Mouse (Mus musculus): Measurements from ENCODE around the gene Jph4. TPM values are rescaled to one million over a fixed set of nuclear protein-coding genes. Genes with fewer than 3 reads are reported as not detected.

Gene Jph4
- total and polyA plus RNA-seq, 2 experiments = not detected

DNA sequence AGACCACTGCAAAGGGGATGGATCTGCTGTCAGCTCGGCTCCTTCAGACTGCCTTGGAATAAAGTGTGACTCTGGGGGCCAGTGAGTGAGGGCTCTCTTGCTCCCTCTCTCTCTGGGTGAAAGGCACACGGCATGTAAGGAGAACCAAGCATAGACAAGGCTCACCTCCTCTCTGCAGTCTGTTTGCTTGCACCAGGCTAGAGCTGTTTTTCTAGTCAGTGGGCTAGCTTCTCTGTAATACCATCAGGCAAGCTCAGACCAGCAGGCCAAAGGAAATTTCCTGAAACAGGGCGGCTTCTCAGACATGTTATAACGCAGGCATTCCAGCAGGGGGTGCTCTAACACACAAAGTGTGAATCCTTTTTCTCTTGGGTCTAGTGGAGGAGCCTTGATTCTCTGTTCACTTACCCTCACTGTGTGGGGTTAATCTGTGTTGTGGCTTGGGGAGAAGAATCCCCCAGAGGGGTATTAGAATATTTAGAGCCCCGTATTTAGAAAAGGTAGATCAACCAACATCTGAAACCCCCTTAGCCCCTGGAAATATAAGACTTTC, 31.7 kb upstream of the Jph4 start:
- Histone ChIP-seq H3K27ac (replicated peaks; ENCODE audit: insufficient read depth, low read depth, low read length) (no peak overlapping the region), H3K36me3 (ENCODE audit: control insufficient read depth, insufficient read depth, low read length) (no peaks in the 10 kb centered on the region), H3K4me3 (ENCODE audit: insufficient read depth, low read depth, low read length) (no peak overlapping the region), H3K27me3 (ENCODE audit: control insufficient read depth, insufficient read depth, low read length) (no peaks in the 10 kb centered on the region), H3K9ac (ENCODE audit: low read depth, low read length) (peak overlapping the region; percentile 9; the same call in 1 of the 2 replicates), H3K79me2 (ENCODE audit: control insufficient read depth, insufficient read depth, low read length) (no peaks in the 10 kb centered on the region), H3K4me1 (ENCODE audit: control insufficient read depth, insufficient read depth, low read length) (peaks cover 8% of the 10 kb centered on the region; the same call in 1 of the 2 replicates)
- peak; percentile 65 for DNase-seq (ENCODE audit: extremely low read depth, low read depth, low spot score)
- TF ChIP-seq CTCF (IDR thresholded peaks at IDR 0.05; ENCODE audit: low read depth, low read length) = peak; percentile 54
- TF ChIP-seq POLR2A (IDR thresholded peaks at IDR 0.05; ENCODE audit: extremely low read depth, insufficient read depth, low read length) = no peak
- WGBS = 50% methylated on average over 5 of the region's 5 CpGs

DNA sequence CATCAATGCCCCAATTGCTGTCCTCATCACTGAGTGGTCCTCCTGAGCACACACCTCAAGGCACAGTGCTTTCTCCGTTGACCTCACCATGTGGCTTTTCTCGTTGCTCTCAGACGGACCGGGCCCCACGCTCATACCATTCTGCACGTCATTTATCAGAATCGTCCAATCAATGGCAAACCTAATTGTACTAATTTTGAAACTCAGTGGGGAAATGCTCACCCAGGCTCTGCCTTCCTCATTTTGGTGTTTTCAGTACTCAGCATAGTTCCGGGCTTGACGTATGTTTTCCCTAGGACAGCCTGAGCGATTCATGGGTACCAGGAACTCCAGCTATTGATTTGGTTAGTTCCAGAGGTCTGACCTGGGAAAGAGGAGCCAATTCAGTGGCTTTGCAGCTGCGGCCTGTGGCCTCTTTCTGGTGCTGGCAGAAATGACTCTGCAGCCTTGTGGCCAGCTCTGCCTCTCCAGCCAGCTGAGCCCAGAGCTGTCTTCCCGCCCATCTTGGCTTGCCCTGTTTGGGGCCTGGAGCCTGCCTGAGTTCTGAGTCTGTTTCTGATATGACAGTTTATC, 30.2 kb upstream of the Jph4 start:
- Histone ChIP-seq H3K4me3 (ENCODE audit: insufficient read depth, low read depth, low read length) (no peak overlapping the region), H3K27ac (replicated peaks; ENCODE audit: insufficient read depth, low read depth, low read length) (peak overlapping the region; percentile 58), H3K27me3 (ENCODE audit: control insufficient read depth, insufficient read depth, low read length) (no peaks in the 10 kb centered on the region), H3K9ac (ENCODE audit: low read depth, low read length) (no peak overlapping the region), H3K4me1 (ENCODE audit: control insufficient read depth, insufficient read depth, low read length) (peaks cover 8% of the 10 kb centered on the region; the same call in 1 of the 2 replicates), H3K36me3 (ENCODE audit: control insufficient read depth, insufficient read depth, low read length) (no peaks in the 10 kb centered on the region), H3K79me2 (ENCODE audit: control insufficient read depth, insufficient read depth, low read length) (no peaks in the 10 kb centered on the region)
- TF ChIP-seq CTCF (IDR thresholded peaks at IDR 0.05; ENCODE audit: low read depth, low read length) (peak; percentile 27; the same call in 1 of the 2 replicates), POLR2A (IDR thresholded peaks at IDR 0.05; ENCODE audit: extremely low read depth, insufficient read depth, low read length) (no peak)
- 59% methylated on average over 12 of the region's 12 CpGs for WGBS
- peak; percentile 94 for DNase-seq (ENCODE audit: extremely low read depth, low read depth, low spot score)

DNA sequence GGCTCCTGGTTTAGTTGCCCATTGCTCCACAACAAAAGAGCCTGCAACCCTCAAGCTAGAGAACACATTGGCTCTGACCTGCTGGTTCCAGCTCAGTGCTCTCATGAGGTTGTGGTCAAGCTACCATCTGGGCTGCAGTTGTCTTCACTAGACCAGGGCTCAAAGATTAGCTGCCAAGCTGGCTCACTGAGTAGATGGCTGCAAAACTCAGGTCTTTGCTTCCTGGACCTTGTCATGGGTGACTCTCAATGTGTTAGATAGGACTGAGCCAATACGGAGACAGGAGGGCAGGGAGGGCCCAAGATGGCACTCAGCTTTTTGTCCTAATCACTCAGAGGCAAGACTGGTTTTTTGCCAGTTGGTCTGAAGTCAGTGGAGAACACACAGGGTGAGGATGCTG, 29.6 kb upstream of the Jph4 start:
- TF ChIP-seq POLR2A (IDR thresholded peaks at IDR 0.05; ENCODE audit: extremely low read depth, insufficient read depth, low read length) (no peak), CTCF (IDR thresholded peaks at IDR 0.05; ENCODE audit: low read depth, low read length) (no peak)
- H3K36me3 ChIP-seq (ENCODE audit: control insufficient read depth, insufficient read depth, low read length) = no peaks in the 10 kb centered on the region
- H3K27me3 ChIP-seq (ENCODE audit: control insufficient read depth, insufficient read depth, low read length) = no peaks in the 10 kb centered on the region
- peak overlapping the region; percentile 34 for H3K27ac ChIP-seq (replicated peaks; ENCODE audit: insufficient read depth, low read depth, low read length)
- no peak overlapping the region for H3K4me3 ChIP-seq (ENCODE audit: insufficient read depth, low read depth, low read length)
- H3K79me2 ChIP-seq (ENCODE audit: control insufficient read depth, insufficient read depth, low read length) = no peaks in the 10 kb centered on the region
- WGBS = 80% methylated on average over 1 of the region's 1 CpGs
- no peak overlapping the region for H3K9ac ChIP-seq (ENCODE audit: low read depth, low read length)
- peaks cover 8% of the 10 kb centered on the region; the same call in 1 of the 2 replicates for H3K4me1 ChIP-seq (ENCODE audit: control insufficient read depth, insufficient read depth, low read length)
- DNase-seq (ENCODE audit: extremely low read depth, low read depth, low spot score) = no peak

DNA sequence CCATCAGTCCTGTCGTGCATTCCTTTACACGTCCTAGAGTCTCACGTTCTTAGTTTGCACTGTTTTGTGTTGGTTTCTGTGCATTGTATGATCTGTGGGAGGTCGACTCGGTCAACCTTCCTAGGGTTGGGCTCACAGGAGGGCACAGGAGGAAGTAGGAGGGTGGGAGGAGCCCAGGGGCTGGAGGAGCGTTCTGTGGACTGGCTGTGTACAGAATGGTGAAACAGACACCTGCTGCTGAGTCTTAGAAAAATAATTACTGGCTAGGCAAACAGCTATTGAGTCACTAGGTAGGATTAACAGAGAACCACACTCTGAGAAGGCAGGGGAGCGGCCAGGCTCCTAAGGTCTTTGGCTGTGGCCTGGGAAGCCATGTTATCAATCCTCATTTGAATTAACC, 22.6 kb upstream of the Jph4 start:
- no peak overlapping the region for H3K4me3 ChIP-seq (ENCODE audit: insufficient read depth, low read depth, low read length)
- TF ChIP-seq POLR2A (IDR thresholded peaks at IDR 0.05; ENCODE audit: extremely low read depth, insufficient read depth, low read length) = no peak
- no peak for TF ChIP-seq CTCF (IDR thresholded peaks at IDR 0.05; ENCODE audit: low read depth, low read length)
- WGBS = 67% methylated on average over 7 of the region's 7 CpGs
- H3K27ac ChIP-seq (replicated peaks; ENCODE audit: insufficient read depth, low read depth, low read length) = no peak overlapping the region
- no peak for DNase-seq (ENCODE audit: extremely low read depth, low read depth, low spot score)
- no peak overlapping the region for H3K9ac ChIP-seq (ENCODE audit: low read depth, low read length)
- no peaks in the 10 kb centered on the region for H3K79me2 ChIP-seq (ENCODE audit: control insufficient read depth, insufficient read depth, low read length)
- no peaks in the 10 kb centered on the region for H3K27me3 ChIP-seq (ENCODE audit: control insufficient read depth, insufficient read depth, low read length)
- H3K4me1 ChIP-seq (ENCODE audit: control insufficient read depth, insufficient read depth, low read length) = no peaks in the 10 kb centered on the region
- H3K36me3 ChIP-seq (ENCODE audit: control insufficient read depth, insufficient read depth, low read length) = no peaks in the 10 kb centered on the region

DNA sequence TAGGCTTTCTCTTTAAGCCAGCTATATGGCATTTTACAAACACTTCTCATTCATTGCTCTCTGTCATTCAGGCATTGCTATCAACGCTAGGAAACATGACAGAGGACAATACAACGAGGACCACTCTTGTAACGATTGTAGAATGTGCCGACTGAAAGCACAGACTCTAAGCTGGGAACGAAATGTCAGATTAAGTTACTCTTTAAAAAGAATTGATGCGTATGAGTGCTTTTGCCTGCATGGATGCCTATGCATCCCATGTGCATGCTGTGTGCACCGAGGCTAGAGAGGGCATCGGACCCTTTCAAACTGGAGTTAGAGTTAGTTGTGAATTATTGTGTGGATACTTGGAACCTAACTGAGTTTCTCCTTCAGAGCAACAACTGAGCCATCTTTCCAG, 18.9 kb upstream of the Jph4 start:
- WGBS = 77% methylated on average over 8 of the region's 8 CpGs
- Histone ChIP-seq H3K4me3 (ENCODE audit: insufficient read depth, low read depth, low read length) (no peak overlapping the region), H3K27me3 (ENCODE audit: control insufficient read depth, insufficient read depth, low read length) (no peaks in the 10 kb centered on the region), H3K9ac (ENCODE audit: low read depth, low read length) (no peak overlapping the region), H3K79me2 (ENCODE audit: control insufficient read depth, insufficient read depth, low read length) (no peaks in the 10 kb centered on the region), H3K4me1 (ENCODE audit: control insufficient read depth, insufficient read depth, low read length) (no peaks in the 10 kb centered on the region), H3K36me3 (ENCODE audit: control insufficient read depth, insufficient read depth, low read length) (no peaks in the 10 kb centered on the region), H3K27ac (replicated peaks; ENCODE audit: insufficient read depth, low read depth, low read length) (no peak overlapping the region)
- DNase-seq (ENCODE audit: extremely low read depth, low read depth, low spot score) = no peak
- TF ChIP-seq POLR2A (IDR thresholded peaks at IDR 0.05; ENCODE audit: extremely low read depth, insufficient read depth, low read length) (no peak), CTCF (IDR thresholded peaks at IDR 0.05; ENCODE audit: low read depth, low read length) (no peak)

DNA sequence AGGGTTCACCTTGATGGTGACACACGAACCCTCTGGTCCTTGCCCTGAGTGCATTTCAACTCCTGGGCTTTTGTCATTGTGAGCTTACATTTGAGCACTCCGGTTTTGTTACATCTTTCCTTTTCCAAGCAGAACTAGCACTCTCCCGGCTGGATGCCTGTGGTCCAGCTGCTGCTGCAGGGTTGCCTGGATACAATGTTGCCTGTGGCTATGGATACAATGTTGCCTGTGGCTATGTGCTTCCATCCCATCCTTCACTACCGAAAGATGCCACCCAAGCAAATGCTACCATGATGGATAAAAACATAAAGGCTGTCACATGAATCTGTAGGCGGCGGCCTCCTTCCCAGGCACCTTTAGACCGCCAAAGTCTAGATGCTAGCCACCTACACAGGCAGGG, 9.8 kb upstream of the Jph4 start:
- no peak for DNase-seq (ENCODE audit: extremely low read depth, low read depth, low spot score)
- 93% methylated on average over 7 of the region's 7 CpGs for WGBS
- Histone ChIP-seq H3K79me2 (ENCODE audit: control insufficient read depth, insufficient read depth, low read length) (no peaks in the 10 kb centered on the region), H3K9ac (ENCODE audit: low read depth, low read length) (no peak overlapping the region), H3K4me1 (ENCODE audit: control insufficient read depth, insufficient read depth, low read length) (peaks cover 1% of the 10 kb centered on the region; the same call in 1 of the 2 replicates), H3K36me3 (ENCODE audit: control insufficient read depth, insufficient read depth, low read length) (no peaks in the 10 kb centered on the region), H3K27me3 (ENCODE audit: control insufficient read depth, insufficient read depth, low read length) (no peaks in the 10 kb centered on the region), H3K4me3 (ENCODE audit: insufficient read depth, low read depth, low read length) (no peak overlapping the region), H3K27ac (replicated peaks; ENCODE audit: insufficient read depth, low read depth, low read length) (no peak overlapping the region)
- TF ChIP-seq CTCF (IDR thresholded peaks at IDR 0.05; ENCODE audit: low read depth, low read length) = no peak
- TF ChIP-seq POLR2A (IDR thresholded peaks at IDR 0.05; ENCODE audit: extremely low read depth, insufficient read depth, low read length) = no peak
